7 mouse cellular contexts compared by ENCODE assay signal in genomic region chr2:132263421-132264265, GRCm38 (mm10). TPM values are rescaled to one million over a fixed set of nuclear protein-coding genes. Genes with fewer than 3 reads are reported as not detected.
DNase-seq lines count a peak whose midpoint lies in the region; ATAC-seq lines count a peak whose summit lies in the region.

No protein-coding gene starts in this region.

- 1% methylated on average over 47 of the region's 47 CpGs for WGBS in heart, embryonic 14.5 days
- WGBS in midbrain, embryonic 16.5 days: under 1% methylated on average over 47 of the region's 47 CpGs

- peak overlapping the region; percentile 94 for H3K9ac ChIP-seq in heart, embryonic 14.5 days (ENCODE audit: low read length)
- peak overlapping the region; percentile 92 for H3K9ac ChIP-seq in midbrain, embryonic 16.5 days (ENCODE audit: low read depth, low read length)

- ATAC-seq in heart, embryonic 14.5 days (ENCODE audit: insufficient number of reproducible peaks, insufficient read depth, low FRiP score, low read depth): no peak
- ATAC-seq in midbrain, embryonic 16.5 days: peak; percentile 61

- H3K4me3 ChIP-seq in heart, embryonic 14.5 days (ENCODE audit: control insufficient read depth in 1 of 2, insufficient read depth in 1 of 2, low read depth in 1 of 2, low read length in 2 of 2): peak overlapping the region; percentile 63 to 97
- peak overlapping the region; percentile 97 for H3K4me3 ChIP-seq in midbrain, embryonic 16.5 days (ENCODE audit: low read depth, low read length)

- H3K4me1 ChIP-seq in heart, embryonic 14.5 days (ENCODE audit: control insufficient read depth in 2 of 2, insufficient read depth in 2 of 2, low read length in 2 of 2): peaks cover 2 to 16% of the 10 kb centered on the region in 2 experiments; a peak in 2 of 4 replicates
- H3K4me1 ChIP-seq in midbrain, embryonic 16.5 days (ENCODE audit: control insufficient read depth, insufficient read depth, low read length): peaks cover 10% of the 10 kb centered on the region

- peak overlapping the region; percentile 34 to 66 for H3K27ac ChIP-seq in heart, embryonic 14.5 days (replicated peaks in 1 of 2; ENCODE audit: control insufficient read depth in 1 of 2, insufficient read depth in 1 of 2, low read depth in 2 of 2, low read length in 2 of 2)
- peak overlapping the region; percentile 84 for H3K27ac ChIP-seq in midbrain, embryonic 16.5 days (ENCODE audit: low read length)

- peak; percentile 49 for DNase-seq in 3T3-L1 (ENCODE audit: low read depth, low spot score)
- peak; percentile 80 for DNase-seq in CD4-positive helper T cell, adult 2 months (ENCODE audit: low read depth, low spot score)
- peak; percentile 70 for DNase-seq in cerebellum, adult 9-10 months
- peak; percentile 26 for DNase-seq in left cerebral cortex, postnatal 4 days
- DNase-seq in testis, postnatal 14 days (ENCODE audit: low spot score): peak; percentile 45

- H3K27me3 ChIP-seq in heart, embryonic 14.5 days (ENCODE audit: control insufficient read depth, insufficient read depth, low read length): no peaks in the 10 kb centered on the region
- H3K27me3 ChIP-seq in midbrain, embryonic 16.5 days (ENCODE audit: control insufficient read depth, insufficient read depth, low read depth, low read length): no peaks in the 10 kb centered on the region

- intact Hi-C loops in left cerebral cortex, postnatal 4 days (cut with DNase I): no loop called here

- peak overlapping the region; percentile 82 for H3K4me2 ChIP-seq in heart, embryonic 14.5 days (ENCODE audit: low read length)
- H3K4me2 ChIP-seq in midbrain, embryonic 16.5 days (ENCODE audit: low read length): peak overlapping the region; percentile 68

- H3K36me3 ChIP-seq in heart, embryonic 14.5 days (ENCODE audit: control insufficient read depth, insufficient read depth, low read length): no peaks in the 10 kb centered on the region
- H3K36me3 ChIP-seq in midbrain, embryonic 16.5 days (ENCODE audit: control insufficient read depth, insufficient read depth, low read length): no peaks in the 10 kb centered on the region

- H3K9me3 ChIP-seq in heart, embryonic 14.5 days (ENCODE audit: control insufficient read depth, low read length): no peaks in the 10 kb centered on the region
- no peaks in the 10 kb centered on the region for H3K9me3 ChIP-seq in midbrain, embryonic 16.5 days (replicated peaks; ENCODE audit: control insufficient read depth, low read length, poor library complexity, severe bottlenecking)

RNA-seq across cellular contexts. Expression of gene Cds2, which starts 0.7 kb away (rescaled TPM):
- polyA plus RNA-seq in heart, embryonic 14.5 days (2014; fragmentation: Nextera tagmentation; extraction: Ambion mirVana): 16.1 and 21.3 TPM in 2 replicates
- total RNA-seq in left cerebral cortex, postnatal 4 days (2021): 100 to 1,000 TPM in 1 of 2 experiments, 10 to 100 TPM in 1; 96.4 to 110 TPM
- 40.1 and 40.3 TPM in 2 replicates for polyA plus RNA-seq in midbrain, embryonic 16.5 days (2015; fragmentation: Nextera tagmentation; extraction: Ambion mirVana)

RNA-seq across cellular contexts. Expression of gene Pcna, which starts 10.5 kb away (rescaled TPM):
- polyA plus RNA-seq in heart, embryonic 14.5 days (2014; fragmentation: Nextera tagmentation; extraction: Ambion mirVana): 162 and 171 TPM in 2 replicates
- total RNA-seq in left cerebral cortex, postnatal 4 days (2021): 10 to 100 TPM; 74.2 to 81.4 TPM
- 88.2 and 94.7 TPM in 2 replicates for polyA plus RNA-seq in midbrain, embryonic 16.5 days (2015; fragmentation: Nextera tagmentation; extraction: Ambion mirVana)

RNA-seq across cellular contexts. Expression of gene Tmem230, which starts 16.0 kb away (rescaled TPM):
- 39.4 and 46.7 TPM in 2 replicates for polyA plus RNA-seq in heart, embryonic 14.5 days (2014; fragmentation: Nextera tagmentation; extraction: Ambion mirVana)
- 10 to 100 TPM; 23.5 to 23.9 TPM for total RNA-seq in left cerebral cortex, postnatal 4 days (2021)
- 45.4 and 46.6 TPM in 2 replicates for polyA plus RNA-seq in midbrain, embryonic 16.5 days (2015; fragmentation: Nextera tagmentation; extraction: Ambion mirVana)

Comparison
In these comparisons a context has a peak if more than half of its experiments do, and no peak if none do; other contexts are left out.
1. DNase-seq: peak in every context shown above with its lines; median percentile 80 in CD4-positive helper T cell, adult 2 months; 70 in cerebellum, adult 9-10 months; 49 in 3T3-L1; 45 in testis, postnatal 14 days; 26 in left cerebral cortex, postnatal 4 days.